Mouse (Mus musculus) lung, postnatal 0 days (tissue): ENCODE measurements at regions not wholly inside any gene's neighbourhood (a gene's known extent, or its start where the extent isn't known, plus 50 kb on each side); places are given as distances from the start of the nearest gene placed in this dataset.

Source experiments
- CTCF ChIP-seq: IDR thresholded peaks from 2 replicates; pipeline ENCODE4 v1.5.1; 2016; ENCODE audit warnings: antibody characterized with exemption, mild to moderate bottlenecking
- EP300 ChIP-seq: IDR thresholded peaks from 2 replicates; pipeline ENCODE4 v1.6.1; 2016; ENCODE audit warnings: antibody characterized with exemption, mild to moderate bottlenecking, control low read depth

DNA sequence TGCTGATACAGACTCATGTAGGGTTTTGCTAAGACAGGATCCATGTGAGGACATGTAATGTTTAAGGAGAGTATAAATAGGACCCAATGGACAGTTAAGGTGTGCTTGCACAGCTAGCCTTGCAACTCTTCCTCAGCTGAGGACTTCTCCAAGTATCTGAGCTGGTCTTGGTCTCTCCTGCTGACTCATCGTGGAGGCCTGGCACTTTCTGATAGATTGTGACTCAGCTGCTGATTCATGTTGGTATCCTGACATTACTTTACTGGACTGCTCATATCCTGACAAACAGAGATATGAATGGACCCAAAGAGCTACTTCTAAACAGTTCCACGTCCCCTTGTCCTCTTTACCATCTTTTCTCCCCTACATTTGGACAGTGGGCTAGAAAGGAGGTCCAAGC, 838.5 kb upstream of the Gm38303 start:
- no peak for TF ChIP-seq CTCF
- TF ChIP-seq EP300 = no peak
